Mouse (Mus musculus) left cerebral cortex, adult 11 months (tissue): ENCODE measurements at regions not wholly inside any gene's neighbourhood (a gene's known extent, or its start where the extent isn't known, plus 50 kb on each side); places are given as distances from the start of the nearest gene placed in this dataset.
A peak's percentile ranks its signal among the peaks of the same experiment; 100 is the strongest.
"Not testable (repeated sequence)": the region's sequence is repeated elsewhere in the genome, so short reads cannot be mapped to it uniquely, and the experiment has no call there.

Experiments
- DNase-seq: peaks from one replicate; pipeline ENCODE4 v3.0.0; 2022; ENCODE audit warnings: low spot score

- no peak for DNase-seq
Measured at GRCm38 (mm10) chr17:66206074-66206473, 82.8 kb downstream of the Ddx11 start.

GRCm38 (mm10) chr17:66207653-66208497, 84.6 kb downstream of the Ddx11 start:
- DNase-seq: not testable (repeated sequence)

GRCm38 (mm10) chr17:66208803-66209515, 85.6 kb downstream of the Ddx11 start:
- DNase-seq: not testable (repeated sequence)

GRCm38 (mm10) chr17:66211561-66211960, 88.2 kb downstream of the Ddx11 start:
- no peak for DNase-seq

GRCm38 (mm10) chr17:66212616-66213015, 89.3 kb downstream of the Ddx11 start:
- DNase-seq: no peak

- DNase-seq: no peak
Measured at GRCm38 (mm10) chr17:66218321-66218720, 95.0 kb downstream of the Ddx11 start.

GRCm38 (mm10) chr17:66219669-66220435, 96.5 kb downstream of the Ddx11 start:
- DNase-seq: no peak

GRCm38 (mm10) chr17:66221256-66221655, 97.9 kb downstream of the Ddx11 start:
- no peak for DNase-seq

GRCm38 (mm10) chr17:66223711-66224110, 100.4 kb downstream of the Ddx11 start:
- DNase-seq: no peak

- DNase-seq: no peak
Measured at GRCm38 (mm10) chr17:66224241-66224640, 100.9 kb downstream of the Ddx11 start.

GRCm38 (mm10) chr17:66232391-66232790, 109.1 kb downstream of the Ddx11 start:
- DNase-seq: no peak

- DNase-seq: no peak
Measured at GRCm38 (mm10) chr17:66232891-66233421, 109.6 kb downstream of the Ddx11 start.

- no peak for DNase-seq
Measured at GRCm38 (mm10) chr17:66233451-66233951, 110.2 kb downstream of the Ddx11 start.

- no peak for DNase-seq
Measured at GRCm38 (mm10) chr17:66234432-66234831, 111.1 kb downstream of the Ddx11 start.

- DNase-seq: peak; percentile 82
Measured at GRCm38 (mm10) chr17:66235096-66235805, 111.9 kb downstream of the Ddx11 start.

GRCm38 (mm10) chr17:66235806-66236335, 112.6 kb downstream of the Ddx11 start:
- no peak for DNase-seq

GRCm38 (mm10) chr17:66241868-66242622, 118.7 kb downstream of the Ddx11 start:
- DNase-seq: no peak

GRCm38 (mm10) chr17:66244183-66244582, 120.9 kb downstream of the Ddx11 start:
- DNase-seq: no peak

GRCm38 (mm10) chr17:66246031-66246534, 122.8 kb downstream of the Ddx11 start:
- DNase-seq: no peak

- DNase-seq: no peak
Measured at GRCm38 (mm10) chr17:66251495-66251894, 128.2 kb downstream of the Ddx11 start.
